Mouse (Mus musculus): ENCODE results near the gene Tnni1. TPM values are rescaled to one million over a fixed set of nuclear protein-coding genes. Genes with fewer than 3 reads are reported as not detected.

Tnni1 gene
- total and polyA plus RNA-seq, 2 experiments, result 0.46 TPM; not detected in 1

DNA sequence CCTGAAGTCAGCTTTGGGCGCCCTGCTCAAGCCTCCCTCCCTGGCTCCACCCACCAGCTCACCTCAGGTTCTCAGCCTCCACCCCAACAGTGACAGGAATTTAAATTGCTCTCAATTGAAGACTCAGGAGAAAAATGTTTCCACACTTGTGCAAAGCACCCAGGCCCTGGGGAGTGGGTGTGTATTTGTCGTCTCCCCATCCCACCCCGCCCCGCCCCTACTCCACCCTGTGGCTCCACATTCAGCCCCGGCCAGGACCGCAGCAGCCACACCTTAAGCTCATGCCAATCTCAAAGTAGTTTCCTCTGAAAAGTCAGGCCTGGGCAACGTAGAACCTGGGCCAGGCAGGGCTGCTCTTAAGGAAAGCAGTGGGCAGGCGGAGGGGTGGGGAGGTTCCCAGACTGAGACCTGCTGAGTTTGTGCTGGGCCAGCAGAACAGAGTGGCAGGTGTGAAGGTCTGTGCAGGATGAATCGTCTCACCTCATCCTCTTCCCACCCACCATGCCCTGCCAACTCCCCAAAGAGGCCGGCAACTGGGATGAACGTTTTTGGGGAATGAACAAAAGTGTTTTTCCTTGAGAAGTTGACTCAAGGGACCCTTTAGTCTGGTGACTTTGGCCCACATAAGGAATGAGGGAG, 78.0 kb downstream of the Tnni1 start:
- no peak for DNase-seq (ENCODE audit: extremely low read depth, low read depth, low spot score)
- no peak for TF ChIP-seq POLR2A (IDR thresholded peaks at IDR 0.05; ENCODE audit: extremely low read depth, insufficient read depth, low read length)
- no peak for TF ChIP-seq CTCF (IDR thresholded peaks at IDR 0.05; ENCODE audit: low read depth, low read length)
- Histone ChIP-seq H3K79me2 (ENCODE audit: control insufficient read depth, insufficient read depth, low read length) (no peaks in the 10 kb centered on the region), H3K27me3 (ENCODE audit: control insufficient read depth, insufficient read depth, low read length) (no peaks in the 10 kb centered on the region), H3K36me3 (ENCODE audit: control insufficient read depth, insufficient read depth, low read length) (no peaks in the 10 kb centered on the region), H3K4me3 (ENCODE audit: insufficient read depth, low read depth, low read length) (no peak overlapping the region), H3K27ac (replicated peaks; ENCODE audit: insufficient read depth, low read depth, low read length) (no peak overlapping the region), H3K9ac (ENCODE audit: low read depth, low read length) (no peak overlapping the region), H3K4me1 (ENCODE audit: control insufficient read depth, insufficient read depth, low read length) (peaks cover 2% of the 10 kb centered on the region; the same call in 1 of the 2 replicates)
- WGBS, result 65% methylated on average over 11 of the region's 11 CpGs

DNA sequence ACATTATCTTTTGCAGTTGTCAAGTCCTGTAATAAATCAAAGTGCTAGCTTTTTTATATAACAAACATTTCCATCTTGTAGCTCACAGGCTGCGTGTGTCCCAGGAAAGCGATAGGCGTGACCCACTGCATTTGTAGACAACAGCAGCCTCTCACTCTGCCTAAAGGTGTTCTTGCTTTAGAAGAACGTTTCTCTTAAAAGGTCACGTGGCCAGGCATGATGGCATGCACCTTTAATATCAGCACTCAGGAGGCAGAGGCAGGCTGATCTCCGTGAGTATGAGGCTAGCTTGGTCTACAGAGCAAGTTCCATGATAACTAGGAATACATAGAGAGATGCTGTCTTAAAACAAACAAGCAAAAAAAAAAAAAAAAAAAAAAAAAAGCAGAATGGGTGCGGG, 79.3 kb downstream of the Tnni1 start:
- Histone ChIP-seq H3K79me2 (ENCODE audit: control insufficient read depth, insufficient read depth, low read length) (no peaks in the 10 kb centered on the region), H3K4me3 (ENCODE audit: insufficient read depth, low read depth, low read length) (no peak overlapping the region), H3K27ac (replicated peaks; ENCODE audit: insufficient read depth, low read depth, low read length) (no peak overlapping the region), H3K36me3 (ENCODE audit: control insufficient read depth, insufficient read depth, low read length) (no peaks in the 10 kb centered on the region), H3K9ac (ENCODE audit: low read depth, low read length) (no peak overlapping the region), H3K4me1 (ENCODE audit: control insufficient read depth, insufficient read depth, low read length) (no peaks in the 10 kb centered on the region), H3K27me3 (ENCODE audit: control insufficient read depth, insufficient read depth, low read length) (no peaks in the 10 kb centered on the region)
- 91% methylated on average over 7 of the region's 7 CpGs for WGBS
- TF ChIP-seq CTCF (IDR thresholded peaks at IDR 0.05; ENCODE audit: low read depth, low read length) (no peak), POLR2A (IDR thresholded peaks at IDR 0.05; ENCODE audit: extremely low read depth, insufficient read depth, low read length) (no peak)
- no peak for DNase-seq (ENCODE audit: extremely low read depth, low read depth, low spot score)

Other genes with a start within 250 kb of the Tnni1 start
- 0.83 and 1.5 TPM in 2 replicates for gene Nav1, start 172.1 kb upstream of the Tnni1 start, total RNA-seq (2014; rRNA removed)
- 1.1 and 1.8 TPM in 2 replicates for gene Nav1, start 172.1 kb upstream of the Tnni1 start, polyA plus RNA-seq (2012; rRNA removed)
- 11.9 and 12.2 TPM in 2 replicates for gene Csrp1, start 59.4 kb upstream of the Tnni1 start, total RNA-seq (2014; rRNA removed)
- gene Csrp1, start 59.4 kb upstream of the Tnni1 start, polyA plus RNA-seq (2012; rRNA removed), result 12.1 and 13.7 TPM in 2 replicates
- gene Phlda3, start 13.3 kb upstream of the Tnni1 start, total RNA-seq (2014; rRNA removed), result 1.7 and 1.9 TPM in 2 replicates
- gene Phlda3, start 13.3 kb upstream of the Tnni1 start, polyA plus RNA-seq (2012; rRNA removed), result 0.62 and 1.8 TPM in 2 replicates
- 0.54 and 0.55 TPM in 2 replicates for gene Lad1, start 39.2 kb downstream of the Tnni1 start, total RNA-seq (2014; rRNA removed)
- gene Lad1, start 39.2 kb downstream of the Tnni1 start, polyA plus RNA-seq (2012; rRNA removed), result 3.4 and 6.4 TPM in 2 replicates
- gene Tnnt2, start 56.9 kb downstream of the Tnni1 start, total RNA-seq (2014; rRNA removed), result 0.46 and 0.54 TPM in 2 replicates
- gene Tnnt2, start 56.9 kb downstream of the Tnni1 start, polyA plus RNA-seq (2012; rRNA removed), result 0.06 and 0.09 TPM in 2 replicates
- 0.09 TPM in 1 of 2 replicates, not detected in the other for gene Pkp1, start 139.8 kb downstream of the Tnni1 start, total RNA-seq (2014; rRNA removed)
- 0.13 TPM in 1 of 2 replicates, not detected in the other for gene Pkp1, start 139.8 kb downstream of the Tnni1 start, polyA plus RNA-seq (2012; rRNA removed)
- not detected in 2 replicates for gene Igfn1, start 226.9 kb downstream of the Tnni1 start, total RNA-seq (2014; rRNA removed)
- not detected in 2 replicates for gene Igfn1, start 226.9 kb downstream of the Tnni1 start, polyA plus RNA-seq (2012; rRNA removed)
- 18.2 and 20.1 TPM in 2 replicates for gene Tmem9, start 228.7 kb downstream of the Tnni1 start, total RNA-seq (2014; rRNA removed)
- gene Tmem9, start 228.7 kb downstream of the Tnni1 start, polyA plus RNA-seq (2012; rRNA removed), result 32.3 and 39.1 TPM in 2 replicates